Mouse (Mus musculus): ENCODE measurements around the gene Bcl2l1. TPM values are rescaled to one million over a fixed set of nuclear protein-coding genes. Genes with fewer than 3 reads are reported as not detected.

The Bcl2l1 gene
- total RNA-seq, 2 experiments from 2014 or later: 120 to 127 TPM

Small RNA genes within 50 kb of the gene (microRNA-seq; reads per million reads assigned to microRNA genes)
- gene Gm23802: 0 reads per million in 2 experiments
- gene Mir5622: 0 reads per million in 2 experiments

Other genes with a start within 250 kb of the Bcl2l1 start
- not detected for gene Defb45, start 232.3 kb downstream of the Bcl2l1 start, total RNA-seq (2021)
- not detected for gene Defb36, start 227.4 kb downstream of the Bcl2l1 start, total RNA-seq (2021)
- not detected for gene Defb25, start 208.7 kb downstream of the Bcl2l1 start, total RNA-seq (2021)
- gene Rem1, start 204.8 kb downstream of the Bcl2l1 start, total RNA-seq (2021): under 1 TPM; 0.90 to 0.99 TPM
- gene H13, start 162.3 kb downstream of the Bcl2l1 start, total RNA-seq (2021): 10 to 100 TPM; 90.8 to 90.9 TPM
- gene Mcts2, start 144.7 kb downstream of the Bcl2l1 start, total RNA-seq (2021): 10 to 100 TPM; 17.9 to 20.4 TPM
- 10 to 100 TPM; 19.5 to 26.4 TPM for gene Id1, start 95.5 kb downstream of the Bcl2l1 start, total RNA-seq (2021)
- 1 to 10 TPM; 2.3 to 2.8 TPM for gene Cox4i2, start 77.6 kb downstream of the Bcl2l1 start, total RNA-seq (2021)
- 1 to 10 TPM; 2.6 to 3.0 TPM for gene Tpx2, start 16.2 kb upstream of the Bcl2l1 start, total RNA-seq (2021)
- gene Mylk2, start 79.6 kb upstream of the Bcl2l1 start, total RNA-seq (2021): not detected
- 1 to 10 TPM; 1.2 to 1.7 TPM for gene Foxs1, start 101.5 kb upstream of the Bcl2l1 start, total RNA-seq (2021)
- gene Dusp15, start 120.0 kb upstream of the Bcl2l1 start, total RNA-seq (2021): 10 to 100 TPM; 23.2 to 28.3 TPM
- gene Ttll9, start 130.8 kb upstream of the Bcl2l1 start, total RNA-seq (2021): 1 to 10 TPM; 3.1 to 3.2 TPM
- 10 to 100 TPM; 52.5 to 53.3 TPM for gene Pdrg1, start 183.7 kb upstream of the Bcl2l1 start, total RNA-seq (2021)
- gene Xkr7, start 200.1 kb upstream of the Bcl2l1 start, total RNA-seq (2021): 1 to 10 TPM; 7.4 to 8.5 TPM
- 1 to 10 TPM; 6.8 to 6.9 TPM for gene Ccm2l, start 234.2 kb upstream of the Bcl2l1 start, total RNA-seq (2021)

Measured in left cerebral cortex, postnatal 14 days (tissue).